In genomic region chr7:124788781-124789180, GRCm38 (mm10) we compare ENCODE assay signal across 13 mouse cellular contexts.
A peak's percentile ranks its signal among the peaks of the same experiment; 100 is the strongest.
DNase-seq lines count a peak whose midpoint lies in the region; ATAC-seq and TF ChIP-seq lines count a peak whose summit lies in the region.
"Had no signal": no experiment of that assay in that cellular context is flagged by ENCODE, and none has a peak within 500 bp of the region (broad histone marks: within the 10 kb centered on the region; RNA-seq: fewer than 3 reads in every experiment).

No protein-coding gene starts in this region.

- intact Hi-C loops in left cerebral cortex, adult 2 months (cut with DNase I) = loop anchor here (2.0 to 10.0 kb wide), 7 partner anchors 40 to 604 kb away; no protein-coding TSS in a partner anchor

- no peak overlapping the region for H3K9ac ChIP-seq in kidney, postnatal 0 days (ENCODE audit: low read depth, low read length)
- H3K9ac ChIP-seq: embryonic facial prominence, embryonic 12.5 days; liver, postnatal 0 days; midbrain, embryonic 12.5 days had no signal

- ATAC-seq in kidney, postnatal 0 days (replicated peaks; ENCODE audit: low FRiP score, low read depth) = no peak
- ATAC-seq: liver, postnatal 0 days; Patski had no signal

- no peak overlapping the region for H3K4me3 ChIP-seq in kidney, postnatal 0 days (replicated peaks; ENCODE audit: low read depth, low read length)
- no peak overlapping the region for H3K4me3 ChIP-seq in left cerebral cortex, adult 2 months
- H3K4me3 ChIP-seq: embryonic facial prominence, embryonic 12.5 days; midbrain, embryonic 12.5 days had no signal

- 34% methylated on average over 3 of the region's 3 CpGs for WGBS in kidney, postnatal 0 days

- DNase-seq in kidney, postnatal 0 days (ENCODE audit: low spot score) = peak; percentile 22
- no peak for DNase-seq in kidney, postnatal 10 days
- peak; percentile 49 to 67 for DNase-seq in frontal cortex, postnatal 10 days (ENCODE audit: low spot score in 2 of 2)
- DNase-seq in left cerebral cortex, adult 2 months (ENCODE audit: extremely low spot score in 1 of 2, low spot score in 2 of 2) = peak; percentile 65 to 70
- peak; percentile 3 for DNase-seq in skeletal muscle tissue, adult 2 months (ENCODE audit: low read depth, low spot score)
- no peak for DNase-seq in embryo, embryonic 11 days
- DNase-seq in thymus, postnatal 4 days = no peak
- no peak for DNase-seq in kidney, adult 9 months
- DNase-seq: heart, postnatal 36 days; liver, postnatal 0 days had no signal

- no peak overlapping the region for H3K27ac ChIP-seq in kidney, postnatal 0 days
- H3K27ac ChIP-seq in left cerebral cortex, adult 2 months = peak overlapping the region; percentile 64
- H3K27ac ChIP-seq: embryonic facial prominence, embryonic 12.5 days; midbrain, embryonic 12.5 days had no signal

- no peak overlapping the region for H3K4me2 ChIP-seq in kidney, postnatal 0 days (ENCODE audit: low read length)
- H3K4me2 ChIP-seq: embryonic facial prominence, embryonic 12.5 days; midbrain, embryonic 12.5 days had no signal

- H3K36me3 ChIP-seq in kidney, postnatal 0 days (ENCODE audit: insufficient read depth, low read length) = no peaks in the 10 kb centered on the region
- H3K36me3 ChIP-seq: embryonic facial prominence, embryonic 12.5 days; midbrain, embryonic 12.5 days had no signal

- no peaks in the 10 kb centered on the region for H3K4me1 ChIP-seq in kidney, postnatal 0 days (replicated peaks; ENCODE audit: insufficient read depth, low read length)
- H3K4me1 ChIP-seq: embryonic facial prominence, embryonic 12.5 days; midbrain, embryonic 12.5 days had no signal

- no peaks in the 10 kb centered on the region for H3K27me3 ChIP-seq in kidney, postnatal 0 days (ENCODE audit: insufficient read depth, low read length)
- H3K27me3 ChIP-seq: embryonic facial prominence, embryonic 12.5 days; midbrain, embryonic 12.5 days; Patski had no signal

- H3K9me3 ChIP-seq in kidney, postnatal 0 days (replicated peaks; ENCODE audit: low read length) = no peaks in the 10 kb centered on the region
- H3K9me3 ChIP-seq: embryonic facial prominence, embryonic 12.5 days; midbrain, embryonic 12.5 days had no signal

- TF ChIP-seq CTCF in kidney, postnatal 0 days (IDR thresholded peaks at IDR 0.05; ENCODE audit: low read depth) = no peak
- TF ChIP-seq CTCF in left cerebral cortex, adult 2 months (IDR thresholded peaks at IDR 0.05) = no peak

Comparison
In these comparisons a context has a peak if more than half of its experiments do, and no peak if none do; other contexts are left out.
1. DNase-seq: peak in kidney, postnatal 0 days (single experiment), frontal cortex, postnatal 10 days (2 of 2), left cerebral cortex, adult 2 months (2 of 2) and skeletal muscle tissue, adult 2 months (single experiment); none in kidney, postnatal 10 days (single experiment), embryo, embryonic 11 days (single experiment), thymus, postnatal 4 days (single experiment) and kidney, adult 9 months (single experiment).